Mouse (Mus musculus): ENCODE results near the gene Npy4r. TPM values are rescaled to one million over a fixed set of nuclear protein-coding genes. Genes with fewer than 3 reads are reported as not detected.

Npy4r gene
- total RNA-seq (2021) = not detected
- long read RNA-seq = 0 reads

GRCm38 (mm10) chr14:34152342-34152741, at the start of gene Npy4r:
Gene Npy4r, minus strand, starts transcription at chr14:34152489.
- no peak for DNase-seq (ENCODE audit: low spot score in 2 of 2)

- peak in 1 of 2 experiments; percentile 19 for DNase-seq (ENCODE audit: low spot score in 2 of 2)
Measured at GRCm38 (mm10) chr14:34201231-34202035, 49.1 kb upstream of the Npy4r start, which contains the start of gene Gprin2. Gene Gprin2, minus strand, starts transcription at chr14:34201653.

- DNase-seq (ENCODE audit: low spot score in 2 of 2) = no peak
Measured at GRCm38 (mm10) chr14:34200738-34201230, 48.5 kb upstream of the Npy4r start.

GRCm38 (mm10) chr14:34196706-34197105, 44.4 kb upstream of the Npy4r start:
- DNase-seq (ENCODE audit: low spot score in 2 of 2) = no peak

GRCm38 (mm10) chr14:34195466-34195865, 43.2 kb upstream of the Npy4r start:
- no peak for DNase-seq (ENCODE audit: low spot score in 2 of 2)

- no peak for DNase-seq (ENCODE audit: low spot score in 2 of 2)
Measured at GRCm38 (mm10) chr14:34193879-34194278, 41.6 kb upstream of the Npy4r start.

- no peak for DNase-seq (ENCODE audit: low spot score in 2 of 2)
Measured at GRCm38 (mm10) chr14:34190361-34190760, 38.1 kb upstream of the Npy4r start.

GRCm38 (mm10) chr14:34188629-34189028, 36.3 kb upstream of the Npy4r start:
- no peak for DNase-seq (ENCODE audit: low spot score in 2 of 2)

GRCm38 (mm10) chr14:34183101-34183500, 30.8 kb upstream of the Npy4r start:
- no peak for DNase-seq (ENCODE audit: low spot score in 2 of 2)

GRCm38 (mm10) chr14:34179351-34179750, 27.1 kb upstream of the Npy4r start:
- DNase-seq (ENCODE audit: low spot score in 2 of 2) = peak; percentile 69 to 82

GRCm38 (mm10) chr14:34171107-34171506, 18.8 kb upstream of the Npy4r start:
- DNase-seq (ENCODE audit: low spot score in 2 of 2) = no peak

GRCm38 (mm10) chr14:34155752-34156151, 3.5 kb upstream of the Npy4r start:
- DNase-seq (ENCODE audit: low spot score in 2 of 2) = no peak

GRCm38 (mm10) chr14:34154601-34155337, 2.5 kb upstream of the Npy4r start:
- DNase-seq (ENCODE audit: low spot score in 2 of 2) = peak; percentile 3 to 38

GRCm38 (mm10) chr14:34142915-34143314, 9.4 kb downstream of the Npy4r start:
- DNase-seq (ENCODE audit: low spot score in 2 of 2) = no peak

- DNase-seq (ENCODE audit: low spot score in 2 of 2) = no peak
Measured at GRCm38 (mm10) chr14:34142316-34142715, 10.0 kb downstream of the Npy4r start.

- no peak for DNase-seq (ENCODE audit: low spot score in 2 of 2)
Measured at GRCm38 (mm10) chr14:34139671-34140664, 12.3 kb downstream of the Npy4r start.

GRCm38 (mm10) chr14:34135391-34135790, 16.9 kb downstream of the Npy4r start:
- DNase-seq (ENCODE audit: low spot score in 2 of 2) = no peak

GRCm38 (mm10) chr14:34131216-34131615, 21.1 kb downstream of the Npy4r start:
- no peak for DNase-seq (ENCODE audit: low spot score in 2 of 2)

- DNase-seq (ENCODE audit: low spot score in 2 of 2) = no peak
Measured at GRCm38 (mm10) chr14:34121691-34122090, 30.6 kb downstream of the Npy4r start.

- DNase-seq (ENCODE audit: low spot score in 2 of 2) = no peak
Measured at GRCm38 (mm10) chr14:34120923-34121351, 31.4 kb downstream of the Npy4r start.

Data from layer of hippocampus, adult 18-20 months (tissue).